Mouse (Mus musculus) lung, postnatal 4 days (tissue): ENCODE data around the gene Pax8.

ENCODE experiments used
- DNase-seq, 2 experiments: peaks; one replicate each; pipeline ENCODE4 v3.0.0; 2021

Pax8 gene

DNA sequence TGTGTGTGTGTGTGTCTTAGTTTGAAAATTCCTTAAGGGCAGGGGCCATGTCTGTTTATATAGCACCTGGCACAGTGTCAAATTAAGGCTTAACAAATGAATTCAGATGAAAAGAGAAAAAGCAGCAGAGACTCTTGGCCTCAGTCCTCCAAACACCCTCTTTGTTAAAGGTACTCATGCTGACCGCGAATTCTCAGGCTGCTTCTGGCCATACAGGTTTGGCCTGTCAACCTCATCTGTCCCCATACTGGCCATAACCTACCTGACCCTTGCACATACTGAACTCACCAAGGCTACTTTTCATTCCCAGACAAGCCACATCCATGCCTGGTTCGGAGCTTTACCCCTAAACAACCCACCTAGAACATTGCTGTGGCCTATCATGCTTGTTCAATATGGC is 62.2 kb downstream of the Pax8 start:
- DNase-seq = no peak

DNA sequence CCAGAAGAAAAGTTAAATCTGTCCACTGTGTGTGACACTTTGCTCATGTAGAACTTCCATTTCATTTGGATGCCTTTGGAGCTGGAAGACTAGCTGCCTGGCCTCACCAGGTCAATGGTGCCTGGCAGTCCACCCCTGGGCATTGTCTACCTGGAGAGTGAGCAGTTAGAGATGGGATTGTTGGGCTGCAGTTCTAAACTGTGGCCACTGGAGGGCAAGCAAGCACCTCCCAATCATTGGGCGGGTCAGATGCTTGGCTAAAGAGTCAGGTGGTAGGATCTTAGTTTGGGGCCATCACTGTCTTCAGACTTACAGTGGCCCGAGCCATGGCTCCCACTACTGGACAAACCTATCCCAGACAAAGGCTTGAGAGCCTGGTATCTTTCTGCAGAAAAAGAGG is 66.2 kb downstream of the Pax8 start:
- peak; percentile 60 to 79 for DNase-seq

DNA sequence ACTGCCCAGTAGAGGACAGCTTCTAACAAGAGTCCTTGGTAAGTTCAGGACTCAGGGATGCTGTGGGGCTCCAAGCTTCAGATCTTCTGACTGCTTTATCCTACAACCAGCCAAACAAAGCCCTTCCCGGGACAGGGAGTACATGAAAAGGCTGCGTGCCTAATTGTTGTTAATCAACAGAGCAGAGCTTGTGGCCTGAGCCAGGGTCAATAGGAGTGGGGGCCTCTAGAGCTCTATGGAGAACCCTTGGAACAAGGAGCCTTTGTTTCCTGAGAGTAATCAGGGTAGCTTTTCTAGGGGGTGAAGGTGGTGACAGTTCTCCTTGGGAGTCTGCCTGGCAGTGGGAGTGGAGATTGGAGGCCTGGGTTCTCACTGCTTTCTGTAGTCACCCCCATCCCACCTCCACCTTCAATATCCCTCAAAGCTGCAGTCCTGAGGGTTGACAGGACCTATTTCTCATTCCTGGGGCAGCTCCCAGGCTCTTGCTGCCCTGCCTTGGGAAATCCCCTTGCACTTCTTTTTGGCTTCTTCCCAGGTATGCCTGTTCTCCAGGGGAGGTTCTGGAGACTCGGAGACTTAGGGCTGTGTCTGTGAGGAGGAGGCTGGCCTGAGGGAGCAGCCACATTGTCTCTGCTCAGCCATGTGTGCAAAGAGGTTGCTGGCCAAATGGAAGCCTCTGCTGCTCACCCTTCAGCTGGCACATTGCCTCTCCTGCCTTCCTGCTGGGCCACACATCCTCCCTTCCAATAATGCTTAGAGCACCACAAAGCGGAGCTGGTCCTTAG is 67.5 kb downstream of the Pax8 start:
- DNase-seq = no peak

DNA sequence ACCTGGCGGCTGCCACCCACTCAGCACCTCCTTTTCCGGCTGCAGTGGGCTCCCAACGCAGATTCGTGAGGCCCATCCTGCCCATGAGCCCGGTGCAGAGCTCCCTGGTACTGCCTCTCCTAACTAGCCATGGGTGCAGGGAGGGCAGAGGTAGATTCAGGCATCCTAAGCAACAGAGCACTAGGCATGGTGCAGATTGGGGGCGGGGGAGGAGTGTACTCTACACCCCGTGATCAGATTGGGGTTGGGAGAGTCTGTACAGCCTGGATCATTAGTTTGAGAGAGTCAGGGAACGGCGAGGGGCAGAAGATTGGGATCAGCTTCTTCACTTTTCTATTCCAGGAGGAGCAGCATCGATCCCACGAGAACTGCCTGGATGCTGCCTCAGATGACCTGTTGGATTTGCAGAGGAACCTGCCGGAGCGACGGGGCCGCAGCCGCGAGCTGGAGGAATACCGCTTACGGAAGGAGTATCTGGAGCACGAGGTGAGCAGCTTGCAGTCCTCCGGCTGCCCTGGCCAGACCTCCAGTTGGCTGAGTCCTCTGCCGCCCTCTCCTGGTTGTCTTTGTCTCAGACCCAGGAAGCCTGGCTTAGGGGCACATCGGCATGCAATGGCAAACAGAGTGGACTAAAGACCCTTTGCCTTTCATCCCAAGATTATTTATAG is 69.9 kb downstream of the Pax8 start:
- DNase-seq = peak; percentile 68 to 81

DNA sequence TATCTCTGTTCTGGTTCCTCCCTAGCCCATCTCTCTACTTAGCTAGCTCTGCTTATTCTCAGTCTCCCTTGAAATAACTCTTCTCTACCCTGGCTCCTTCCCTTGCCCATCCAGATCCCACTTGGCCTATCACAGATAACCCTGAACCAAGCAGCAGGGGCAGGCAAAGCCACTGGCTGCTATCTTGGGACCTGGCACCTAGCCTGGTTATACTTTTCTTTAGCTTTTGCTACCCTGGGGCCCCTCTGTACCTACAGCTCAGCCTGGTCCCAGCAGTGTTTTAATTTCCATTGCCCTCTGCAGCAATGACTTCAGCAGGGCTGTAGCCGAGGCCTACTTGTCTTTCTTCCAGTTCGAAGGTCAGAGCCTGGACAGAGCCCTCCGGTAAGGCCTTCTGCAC is 74.7 kb downstream of the Pax8 start:
- no peak for DNase-seq

DNA sequence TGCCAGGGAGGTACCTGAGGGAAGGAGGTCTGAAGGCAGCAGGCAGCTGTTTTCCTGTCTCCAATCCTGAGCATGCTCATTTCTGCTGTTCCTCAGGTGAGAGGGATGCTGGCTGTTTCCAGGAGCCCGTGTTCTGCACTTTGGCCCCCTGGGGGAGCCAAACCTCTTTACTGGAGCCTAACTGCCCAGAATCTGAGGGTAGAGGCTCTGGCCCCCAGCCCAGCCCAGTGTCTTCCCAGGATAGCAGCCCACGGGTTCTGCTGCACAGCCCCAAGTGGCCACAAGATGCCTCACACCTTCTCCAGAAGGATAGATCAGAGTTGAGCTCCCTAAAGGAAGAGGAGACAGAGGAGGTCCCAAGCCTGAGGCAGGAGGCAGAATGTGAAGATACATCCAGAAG is 78.3 kb downstream of the Pax8 start:
- DNase-seq = peak in 1 of 2 experiments; percentile 10

DNA sequence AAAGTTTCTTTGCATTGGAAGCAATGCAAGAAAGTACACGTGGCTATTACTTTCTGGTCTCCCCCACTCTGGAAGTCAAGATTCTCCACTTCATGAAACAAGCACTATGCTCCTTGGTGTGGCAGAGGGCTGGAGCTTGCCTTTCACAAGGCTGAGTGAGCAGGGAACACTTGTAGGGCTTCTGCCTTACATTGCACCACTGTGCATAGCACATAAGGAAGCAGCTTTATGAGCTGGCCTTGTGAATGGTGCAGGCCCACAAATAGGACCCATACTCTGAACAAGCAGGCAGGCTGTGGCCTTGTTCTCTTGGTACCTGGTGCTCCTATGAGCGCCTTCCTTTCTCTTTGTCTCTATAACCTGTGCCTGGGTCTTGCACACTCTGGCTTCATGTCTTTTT is 82.1 kb downstream of the Pax8 start:
- no peak for DNase-seq

DNA sequence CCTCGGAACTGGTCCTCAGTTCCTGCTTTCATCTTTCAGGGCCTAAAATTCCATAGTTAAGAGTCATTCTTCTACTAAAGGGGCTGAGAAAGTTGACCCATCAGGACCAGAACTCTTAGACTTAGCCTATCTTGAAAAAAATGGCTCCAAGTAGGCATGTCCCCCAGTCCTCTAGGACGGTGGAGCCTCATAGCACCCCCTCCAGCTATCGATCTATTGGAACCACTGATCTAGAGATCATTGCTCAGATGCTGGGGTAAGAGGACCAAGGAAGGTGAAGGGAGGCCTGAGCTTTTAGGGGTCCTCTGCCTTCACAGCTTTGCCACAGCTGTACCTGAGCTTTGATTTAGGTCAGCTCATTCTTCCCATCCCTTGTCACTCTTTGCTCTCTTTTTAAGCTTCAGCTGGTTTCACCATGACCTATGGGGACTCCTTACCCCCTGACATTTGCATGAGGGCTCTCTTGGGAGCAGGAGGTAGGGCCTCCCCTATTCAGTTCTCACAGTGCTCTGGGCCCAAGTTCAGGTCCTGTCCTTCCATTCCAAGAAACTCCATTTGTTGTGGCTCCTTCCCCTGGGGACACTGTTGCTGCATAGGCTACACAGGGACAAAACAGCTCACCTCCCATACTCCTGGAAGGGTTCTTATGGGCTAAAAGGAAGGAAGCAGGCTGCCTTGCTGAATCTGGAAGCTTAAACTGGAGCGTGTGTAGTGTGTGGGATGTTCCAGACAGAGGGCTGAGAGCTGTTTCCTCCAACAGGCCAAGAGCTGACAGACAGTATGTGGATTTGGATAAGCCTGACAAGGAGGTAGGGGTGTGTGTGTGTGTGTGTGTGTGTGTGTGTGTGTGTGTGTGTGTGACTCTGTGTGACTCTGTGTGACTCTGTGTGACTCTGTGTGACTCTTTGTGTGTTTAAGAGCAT is 87.8 kb downstream of the Pax8 start:
- DNase-seq = no peak

DNA sequence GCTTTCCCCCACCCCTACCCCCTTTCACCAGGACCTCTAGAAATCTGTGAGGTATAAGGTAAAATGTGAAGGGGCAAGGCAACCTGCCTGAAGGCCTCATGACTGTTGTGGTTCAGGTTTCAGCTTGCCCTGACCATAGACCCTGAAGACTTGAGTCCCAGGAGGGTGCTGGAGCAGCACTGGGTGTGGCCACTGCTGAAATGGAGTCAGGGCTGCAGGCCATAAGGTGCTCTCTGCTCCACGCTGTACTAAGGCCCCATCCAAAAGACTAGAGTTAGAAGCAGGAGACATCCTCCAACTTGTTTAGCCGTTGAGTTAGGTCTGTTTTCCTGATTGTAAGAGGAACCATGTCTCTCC is 88.5 kb downstream of the Pax8 start:
- DNase-seq = peak in 1 of 2 experiments; percentile 21

DNA sequence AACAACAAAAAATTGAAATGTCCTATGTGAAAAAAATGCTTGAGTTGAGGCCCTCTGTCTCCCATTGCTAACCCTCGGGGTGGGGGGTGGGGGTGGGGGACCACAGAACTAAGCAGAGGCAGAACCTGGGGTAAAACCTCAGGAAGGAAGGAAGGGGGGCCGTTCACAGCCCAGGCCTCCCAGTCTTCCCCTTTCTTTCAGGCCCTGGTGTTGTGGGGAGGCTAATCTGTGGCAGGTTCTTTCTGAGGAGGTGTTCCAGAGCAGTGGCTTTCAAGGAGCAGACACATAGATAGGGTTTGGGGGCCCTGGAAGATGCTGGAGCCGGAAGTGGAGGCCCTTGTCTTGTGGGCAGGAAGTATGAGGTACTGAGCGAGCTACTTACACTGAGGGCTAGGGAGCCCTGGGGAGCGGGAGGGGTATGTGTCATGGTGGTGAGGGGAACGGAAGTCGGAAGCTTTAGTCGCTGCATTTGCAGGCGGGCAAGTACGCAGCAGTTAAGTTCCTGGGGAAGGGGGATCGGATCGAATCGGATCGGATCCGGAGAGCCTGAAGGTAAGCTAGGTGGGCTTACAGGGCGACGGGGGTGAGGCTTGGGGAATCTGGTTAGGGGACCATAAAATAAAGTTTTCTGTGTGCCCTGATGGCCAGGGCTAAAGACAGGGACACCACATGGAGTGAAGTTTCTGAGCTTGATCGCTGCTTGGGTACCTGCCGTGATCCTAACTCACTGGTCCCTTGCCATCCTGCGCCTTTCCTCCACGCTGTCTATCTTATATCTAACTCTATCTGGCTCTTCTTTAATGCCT is 89.0 kb downstream of the Pax8 start:
- DNase-seq = peak; percentile 58 to 61

DNA sequence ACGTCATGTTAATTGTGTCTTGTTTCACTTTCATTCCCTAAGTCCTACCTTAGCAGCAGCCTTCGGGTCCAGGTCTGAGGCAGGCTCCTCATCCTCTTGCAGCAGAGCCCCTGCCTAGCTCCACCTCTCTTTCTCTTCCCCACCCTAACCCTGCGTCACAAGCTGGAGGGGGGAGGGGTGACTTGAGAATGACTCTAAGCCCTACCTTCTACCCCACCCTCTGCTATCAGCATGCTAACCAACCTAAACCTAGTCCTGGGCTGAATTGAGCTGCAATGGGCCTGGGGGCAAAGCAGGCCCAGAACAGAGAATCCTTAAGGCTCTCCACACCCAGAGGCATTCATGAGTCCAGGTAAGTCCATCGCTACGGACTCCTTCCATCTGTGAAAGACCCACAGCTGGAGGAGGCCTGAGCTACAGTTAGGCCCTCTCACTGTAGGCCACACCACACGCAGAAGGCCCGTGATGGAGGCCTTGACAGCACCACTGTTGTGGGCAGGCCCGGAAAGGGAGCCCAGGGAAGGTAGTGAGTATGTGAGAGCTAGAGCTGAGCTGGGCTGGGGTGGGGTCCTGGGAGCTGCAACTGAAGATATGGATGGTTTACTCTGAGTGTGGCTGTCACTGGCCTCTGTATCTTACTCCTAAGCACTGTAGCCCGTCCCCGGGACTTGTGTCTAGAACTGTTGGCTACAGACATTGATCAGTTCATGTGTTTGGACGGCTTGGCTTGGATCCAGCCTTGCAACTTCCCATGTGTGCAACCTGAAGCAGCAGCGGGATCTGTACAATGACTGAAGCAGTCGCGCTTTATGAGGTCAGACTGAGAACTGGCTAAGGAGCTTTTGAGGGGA is 90.1 kb downstream of the Pax8 start:
- peak; percentile 45 to 56 for DNase-seq

DNA sequence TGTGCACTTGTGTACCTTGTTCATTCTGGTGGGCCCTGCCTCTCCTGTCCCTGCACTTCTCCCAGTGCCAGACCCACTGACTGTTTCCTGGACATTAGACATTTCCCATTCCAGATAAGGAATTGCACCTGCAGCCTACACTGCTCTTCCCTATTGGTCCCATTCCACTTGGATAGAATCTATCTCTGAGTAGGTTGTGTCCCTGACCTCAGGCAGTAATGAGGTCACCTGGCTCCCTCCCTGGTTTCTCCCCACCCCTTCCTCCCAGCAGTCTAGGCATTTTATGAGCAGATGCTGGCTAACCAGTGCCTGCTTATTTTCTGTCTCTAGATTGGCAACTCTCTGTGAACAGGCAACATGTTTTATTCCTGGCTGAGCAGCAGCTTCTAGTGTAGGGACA is 91.0 kb downstream of the Pax8 start:
- no peak for DNase-seq

DNA sequence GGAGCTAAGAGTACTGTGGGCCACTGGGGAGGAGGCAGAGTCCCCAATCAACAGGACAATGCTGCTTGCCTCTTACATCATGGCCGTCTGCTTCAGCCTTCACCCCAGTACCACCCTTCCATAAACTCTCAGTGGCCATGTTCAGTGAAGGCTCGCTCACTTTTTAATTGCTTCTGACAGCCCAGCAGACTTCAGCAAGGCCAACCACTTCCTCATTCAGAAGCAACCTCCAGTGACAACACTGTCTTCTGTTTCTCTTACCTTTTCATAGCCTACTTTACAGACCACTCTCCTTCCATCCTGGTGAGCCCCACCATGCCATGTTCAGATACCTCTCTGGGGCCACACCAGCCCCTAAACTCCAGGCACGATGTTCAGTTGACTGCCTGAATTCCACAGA is 91.8 kb downstream of the Pax8 start:
- DNase-seq = no peak

DNA sequence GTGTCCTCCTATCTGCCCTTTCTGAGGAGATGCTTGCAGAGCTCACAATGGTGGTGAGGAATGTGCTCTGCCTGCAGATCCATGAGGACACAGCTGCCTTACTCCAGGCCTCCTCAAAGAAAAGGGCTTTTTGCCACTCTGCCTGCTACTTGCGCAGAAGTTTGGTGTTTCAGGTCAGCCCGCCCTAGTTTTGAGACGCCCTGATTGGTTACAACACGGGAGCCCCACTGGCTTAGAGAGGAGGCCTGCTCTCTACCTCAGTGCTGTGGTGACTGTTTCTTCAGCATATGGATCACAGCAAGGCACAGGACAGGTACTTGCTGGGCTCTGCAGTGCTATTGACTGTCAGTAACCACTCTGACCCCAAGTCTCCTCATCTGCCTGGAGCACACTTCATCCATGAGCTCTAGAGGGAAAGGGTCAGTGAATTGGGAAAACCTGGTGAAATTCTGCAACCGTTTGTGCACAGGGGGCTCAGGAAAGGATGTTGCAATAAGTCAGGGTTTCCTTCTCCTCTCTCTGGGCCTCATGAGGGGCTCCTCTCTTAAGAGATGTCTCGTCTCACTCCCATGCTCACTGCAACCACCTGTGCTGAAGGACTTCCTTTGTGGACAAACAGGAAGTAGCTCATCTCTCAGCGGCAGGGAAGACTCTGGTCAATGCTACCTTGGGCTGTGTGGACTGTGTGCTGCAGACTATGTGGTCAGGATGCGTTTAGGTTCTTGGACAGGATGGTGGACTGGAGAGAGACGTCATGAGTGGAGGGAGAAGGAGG is 92.8 kb downstream of the Pax8 start:
- DNase-seq = no peak

DNA sequence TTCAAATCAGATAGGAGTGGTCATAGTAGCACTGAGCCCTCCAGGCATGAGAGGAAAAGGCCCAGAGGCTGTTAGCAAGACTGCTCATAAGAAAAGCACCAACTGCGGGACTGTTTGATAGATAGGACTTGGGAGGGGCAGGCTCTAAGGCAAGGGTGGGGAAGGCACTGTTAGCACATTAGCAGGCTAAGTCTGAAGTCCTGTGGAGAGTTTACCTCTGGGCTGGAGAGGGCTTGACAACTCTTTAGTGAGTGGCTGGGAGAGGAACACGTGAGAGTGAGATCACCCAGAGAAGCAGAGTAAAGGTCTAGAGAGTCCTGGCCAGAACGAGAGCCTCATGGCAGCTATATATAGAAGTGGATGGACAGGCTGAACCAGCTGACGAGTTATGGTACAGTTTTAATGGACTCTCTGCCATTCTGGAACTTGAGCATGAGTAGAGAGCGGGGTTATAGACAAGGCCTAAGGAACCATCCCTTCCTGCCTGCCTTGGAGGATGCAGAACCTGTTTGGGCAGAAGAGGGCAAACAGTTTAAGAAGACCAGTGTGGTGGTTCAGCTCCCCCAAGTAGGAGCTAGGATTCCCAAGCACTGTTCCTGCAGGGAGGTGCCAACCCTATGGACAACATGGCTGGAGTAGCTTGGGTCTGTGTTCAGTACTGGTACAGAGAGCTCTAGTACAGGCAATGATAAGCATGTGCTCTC is 96.5 kb downstream of the Pax8 start:
- peak; percentile 25 to 55 for DNase-seq
